Mouse (Mus musculus) limb, embryonic 14.5 days (tissue): ENCODE data around the gene Enah. TPM values are rescaled to one million over a fixed set of nuclear protein-coding genes. Genes with fewer than 3 reads are reported as not detected.

Experiments
- ATAC-seq: fragments of 200-750 bp; cut with Nextera tagmentation; 2 replicates; pipeline ENCODE4 v1.8.0; 2017; ENCODE audit warnings: low read depth, moderate number of reproducible peaks, moderate TSS enrichment; ENCODE audit not compliant: low FRiP score
- DNase-seq: peaks from one replicate; pipeline ENCODE4 v3.0.0-alpha.2; 2015; ENCODE audit warnings: low spot score
- H3K27ac ChIP-seq: fragments of 300-500 bp; sonication (generic); replicated peaks from 2 replicates; pipeline ENCODE4 v1.5.1; 2014; ENCODE audit warnings: low read depth, mild to moderate bottlenecking, low read length, moderate library complexity, mixed read lengths
- H3K27me3 ChIP-seq: fragments of 300-500 bp; sonication (generic); 2 replicates; pipeline ENCODE4 v1.6.1; 2014; ENCODE audit warnings: low read length, mixed read lengths; ENCODE audit not compliant: control insufficient read depth, insufficient read depth
- H3K36me3 ChIP-seq: fragments of 300-500 bp; sonication (generic); 2 replicates; pipeline ENCODE4 v1.6.1; 2014; ENCODE audit warnings: mild to moderate bottlenecking, low read length, moderate library complexity, mixed read lengths; ENCODE audit not compliant: control insufficient read depth, insufficient read depth
- H3K4me1 ChIP-seq: fragments of 300-500 bp; sonication (generic); 2 replicates; pipeline ENCODE4 v1.6.1; 2014; ENCODE audit warnings: antibody characterized with exemption, low read length, mixed read lengths; ENCODE audit not compliant: control insufficient read depth, insufficient read depth
- H3K4me2 ChIP-seq: fragments of 300-500 bp; sonication (generic); replicated peaks from 2 replicates; pipeline ENCODE4 v1.6.1; 2014; ENCODE audit warnings: low read depth, mild to moderate bottlenecking, low read length, moderate library complexity; ENCODE audit not compliant: severe bottlenecking
- H3K4me3 ChIP-seq: fragments of 300-500 bp; sonication (generic); replicated peaks from 2 replicates; pipeline ENCODE4 v1.5.1; 2014; ENCODE audit warnings: low read length
- H3K9ac ChIP-seq: fragments of 300-500 bp; sonication (generic); 2 replicates; pipeline ENCODE4 v1.6.1; 2014; ENCODE audit warnings: mild to moderate bottlenecking, low read depth, low read length, moderate library complexity; ENCODE audit not compliant: severe bottlenecking
- H3K9me3 ChIP-seq: fragments of 300-500 bp; sonication (generic); 2 replicates; pipeline ENCODE4 v1.6.1; 2016; ENCODE audit warnings: low read length; ENCODE audit not compliant: control insufficient read depth
- POLR2A ChIP-seq: fragments of 200-500 bp; IDR thresholded peaks from 2 replicates; pipeline ENCODE4 v1.8.0; 2012; ENCODE audit warnings: inconsistent platforms, mild to moderate bottlenecking, moderate library complexity, borderline replicate concordance; ENCODE audit not compliant: insufficient read depth, insufficient read length; ENCODE audit errors: extremely low read depth
- WGBS: fragments of 180-500 bp; shearing (Covaris S2); extraction: QIAGEN DNeasy Blood & Tissue Kit; methylation state at CpG from one replicate; pipeline ENCODE4 v1.1.7; 2014; 5-methylcytosine and 5-hydroxymethylcytosine counted together
- polyA plus RNA-seq, 2 experiments: library from polyadenylated mRNA; depleted of rRNA in 1 of 2; stranded (reverse) in 1 of 2; unstranded in 1 of 2; fragments of >200 nt; fragmentation: Nextera tagmentation in 1 of 2; extraction: Ambion mirVana in 1 of 2; gene quantifications; 2 replicates each; pipeline versions ENCODE4 v1.2.1 to v1.2.3; 2012 to 2014

Enah gene
- polyA plus RNA-seq, 2 experiments = 29.3 to 89.2 TPM

DNA sequence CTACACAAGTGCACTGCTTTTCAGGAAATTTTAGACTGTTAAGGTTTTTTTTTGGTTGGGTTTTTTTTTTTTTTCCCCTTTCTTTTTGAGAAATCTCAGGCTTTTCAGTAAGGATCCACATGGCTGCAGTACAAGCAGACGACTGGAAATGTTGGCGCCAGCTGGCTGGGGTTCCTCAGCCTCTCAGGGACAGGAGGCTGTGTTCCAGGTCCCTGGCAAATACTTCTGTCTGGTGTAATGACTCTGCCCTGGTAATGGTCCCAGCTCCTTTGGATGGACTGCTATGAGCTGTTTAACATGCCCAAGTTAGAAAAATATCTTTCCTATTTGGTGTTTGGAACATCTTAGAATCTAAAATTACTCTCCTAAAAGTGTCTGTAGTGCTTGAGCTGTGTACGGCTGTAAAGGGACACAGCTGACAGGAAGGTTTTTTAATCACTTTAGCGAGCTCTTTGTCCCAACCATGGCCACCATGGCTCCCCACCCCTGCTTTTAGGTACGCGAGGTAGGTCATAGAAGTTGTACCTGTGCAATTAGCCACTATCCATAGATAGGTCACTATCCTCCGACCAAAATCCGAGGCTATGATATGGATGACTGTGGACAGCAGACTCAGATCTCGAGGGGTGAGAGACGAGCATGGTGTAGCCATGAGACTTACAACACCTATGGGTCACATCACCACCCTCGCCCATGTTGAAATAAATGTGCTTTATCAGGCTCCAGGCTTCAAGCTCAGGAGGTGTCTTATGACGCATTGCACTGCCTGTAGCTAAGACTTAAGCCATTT, 168.1 kb downstream of the Enah start:
- H3K27ac ChIP-seq = no peak overlapping the region
- peak; percentile 47 for DNase-seq
- no peak overlapping the region for H3K4me3 ChIP-seq
- H3K4me1 ChIP-seq = peaks cover 8% of the 10 kb centered on the region; the same call in 1 of the 2 replicates
- no peak for TF ChIP-seq POLR2A
- no peaks in the 10 kb centered on the region for H3K9me3 ChIP-seq
- WGBS = 76% methylated on average over 12 of the region's 12 CpGs
- H3K36me3 ChIP-seq = no peaks in the 10 kb centered on the region
- no peak overlapping the region for H3K9ac ChIP-seq
- H3K4me2 ChIP-seq = no peak overlapping the region
- no peak for ATAC-seq
- H3K27me3 ChIP-seq = no peaks in the 10 kb centered on the region

DNA sequence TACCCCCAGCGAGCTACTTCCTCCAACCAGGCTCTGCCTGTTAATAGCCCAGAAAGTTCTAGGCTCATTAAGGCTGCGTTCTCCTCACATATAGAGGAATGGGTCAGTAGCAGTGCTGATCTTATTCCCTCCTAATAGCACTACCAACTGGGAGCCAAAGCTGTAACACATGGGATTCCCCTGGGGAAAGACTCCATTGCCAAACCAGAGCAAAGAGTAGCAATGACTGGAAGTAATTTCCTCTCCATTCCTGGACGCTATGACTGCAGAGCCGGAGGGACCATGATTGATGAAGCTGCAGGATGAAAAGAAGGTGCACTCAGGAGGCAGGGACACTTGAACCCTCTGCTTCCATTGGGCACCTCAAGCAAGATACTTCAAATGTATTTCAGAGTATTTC, 169.3 kb downstream of the Enah start:
- H3K27ac ChIP-seq = no peak overlapping the region
- no peak overlapping the region for H3K4me2 ChIP-seq
- no peaks in the 10 kb centered on the region for H3K27me3 ChIP-seq
- no peak overlapping the region for H3K9ac ChIP-seq
- no peak overlapping the region for H3K4me3 ChIP-seq
- WGBS = 46% methylated on average over 4 of the region's 4 CpGs
- peaks cover 8% of the 10 kb centered on the region; the same call in 1 of the 2 replicates for H3K4me1 ChIP-seq
- DNase-seq = no peak
- no peaks in the 10 kb centered on the region for H3K9me3 ChIP-seq
- H3K36me3 ChIP-seq = no peaks in the 10 kb centered on the region
- no peak for ATAC-seq
- no peak for TF ChIP-seq POLR2A

DNA sequence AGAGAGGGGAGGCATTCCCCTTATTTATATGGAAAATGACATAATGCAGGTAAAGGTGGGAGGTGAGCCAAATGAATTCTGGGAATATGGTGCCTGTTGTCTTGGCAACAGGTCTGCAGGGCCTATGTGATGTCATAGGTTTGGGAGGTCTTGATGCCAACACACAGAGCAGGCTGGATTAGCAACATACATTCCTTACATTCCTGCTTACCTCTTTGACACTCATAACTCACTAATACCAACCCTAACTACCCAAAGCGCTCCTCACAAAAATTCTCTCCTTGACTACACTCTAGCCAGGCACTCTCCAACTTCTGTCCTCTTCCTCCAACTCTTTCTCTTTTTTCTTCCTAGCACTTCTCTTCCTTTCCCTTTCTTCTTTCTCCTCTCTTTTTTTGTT, 171.6 kb downstream of the Enah start:
- Histone ChIP-seq H3K4me3 (no peak overlapping the region), H3K27me3 (no peaks in the 10 kb centered on the region), H3K9ac (no peak overlapping the region), H3K4me1 (peaks cover 4% of the 10 kb centered on the region), H3K9me3 (no peaks in the 10 kb centered on the region), H3K27ac (no peak overlapping the region), H3K4me2 (no peak overlapping the region), H3K36me3 (no peaks in the 10 kb centered on the region)
- ATAC-seq (no peak; the same call in 1 of the 2 replicates), DNase-seq (no peak)
- no peak for TF ChIP-seq POLR2A
- WGBS = 65% methylated on average over 1 of the region's 1 CpGs

DNA sequence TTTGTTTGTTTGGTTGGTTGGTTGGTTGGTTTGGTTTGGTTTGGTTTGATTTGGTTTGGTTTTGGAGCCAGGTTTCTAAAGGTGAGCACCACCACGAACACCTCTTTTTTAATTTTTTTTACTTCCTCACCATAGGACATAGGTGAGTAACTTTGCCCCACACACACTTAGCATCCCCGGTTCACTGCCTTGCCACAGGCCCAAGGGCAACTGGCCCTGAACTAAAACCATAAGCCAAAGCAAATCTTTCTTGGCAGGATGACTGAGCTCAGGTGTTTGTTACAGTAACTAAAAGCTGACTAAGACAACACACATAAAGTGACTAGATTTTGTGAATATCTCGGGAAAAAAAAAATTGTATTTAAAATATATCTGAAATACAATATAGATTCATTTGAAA, 172.4 kb downstream of the Enah start:
- H3K4me1 ChIP-seq = peaks cover 3% of the 10 kb centered on the region; the same call in 1 of the 2 replicates
- H3K9me3 ChIP-seq = no peaks in the 10 kb centered on the region
- no peak overlapping the region for H3K9ac ChIP-seq
- WGBS = 89% methylated on average over 3 of the region's 3 CpGs
- no peak for TF ChIP-seq POLR2A
- no peaks in the 10 kb centered on the region for H3K36me3 ChIP-seq
- H3K4me3 ChIP-seq = no peak overlapping the region
- no peak for DNase-seq
- no peak overlapping the region for H3K27ac ChIP-seq
- ATAC-seq = no peak
- H3K4me2 ChIP-seq = no peak overlapping the region
- H3K27me3 ChIP-seq = no peaks in the 10 kb centered on the region

Other genes with a start within 250 kb of the Enah start
- gene Lbr, start 176.9 kb downstream of the Enah start, polyA plus RNA-seq (2012; rRNA removed) = 45.0 and 52.8 TPM in 2 replicates
- 112 and 115 TPM in 2 replicates for gene Lbr, start 176.9 kb downstream of the Enah start, polyA plus RNA-seq (2014; fragmentation: Nextera tagmentation; extraction: Ambion mirVana)
- 78.2 and 101 TPM in 2 replicates for gene Srp9, start 104.7 kb upstream of the Enah start, polyA plus RNA-seq (2012; rRNA removed)
- gene Srp9, start 104.7 kb upstream of the Enah start, polyA plus RNA-seq (2014; fragmentation: Nextera tagmentation; extraction: Ambion mirVana) = 157 and 166 TPM in 2 replicates
- gene Vmn1r1, start 144.5 kb upstream of the Enah start, polyA plus RNA-seq (2012; rRNA removed) = 0.03 TPM in 1 of 2 replicates, not detected in the other
- gene Vmn1r1, start 144.5 kb upstream of the Enah start, polyA plus RNA-seq (2014; fragmentation: Nextera tagmentation; extraction: Ambion mirVana) = not detected in 2 replicates